Mouse (Mus musculus) erythroblast, adult 5-6 weeks (primary cell): ENCODE data around the gene Sppl3. TPM values are rescaled to one million over a fixed set of nuclear protein-coding genes. Genes with fewer than 3 reads are reported as not detected.
A peak's percentile ranks its signal among the peaks of the same experiment; 100 is the strongest.

ENCODE experiments used
- ATAC-seq: replicated peaks from 2 replicates; pipeline ENCODE4 v1.8.0; 2016; ENCODE audit warnings: moderate number of reproducible peaks, mild to moderate bottlenecking, moderate TSS enrichment, inconsistent platforms; ENCODE audit not compliant: poor library complexity, low FRiP score, severe bottlenecking
- total RNA-seq, 2 experiments: library from RNA; stranded (forward) in 1 of 2; stranded (reverse) in 1 of 2; fragments of 150-400 nt in 1 of 2; fragments of 200-764, 138-1000 nt in 1 of 2; gene quantifications; 2 replicates each; pipeline versions ENCODE4 v1.2.3 to v1.2.4; 2015 to 2017; ENCODE audit warnings: low replicate concordance in 2 of 2

The Sppl3 gene
- total RNA-seq, 2 experiments from 2014 or later: 39.0 to 57.8 TPM

DNA sequence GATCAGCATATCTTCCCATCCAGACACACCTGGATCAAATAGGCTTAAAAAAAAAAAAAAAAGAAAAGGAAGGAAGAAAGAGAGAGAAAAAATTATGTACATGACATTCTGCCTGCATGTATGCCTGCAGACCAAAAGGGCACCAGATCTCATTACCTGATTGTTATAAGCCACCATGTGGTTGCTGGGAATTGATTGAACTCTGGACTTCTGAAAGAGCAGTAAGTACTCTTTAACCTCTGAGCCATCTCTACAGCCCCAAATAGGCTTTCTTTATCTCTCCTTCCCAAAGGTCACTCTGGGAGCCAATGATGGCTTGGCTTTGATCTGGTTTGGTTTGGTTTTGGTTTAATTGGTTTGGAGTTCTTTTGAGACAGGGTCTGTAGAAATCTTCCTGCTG, 25.9 kb upstream of the Sppl3 start:
- no peak for ATAC-seq

DNA sequence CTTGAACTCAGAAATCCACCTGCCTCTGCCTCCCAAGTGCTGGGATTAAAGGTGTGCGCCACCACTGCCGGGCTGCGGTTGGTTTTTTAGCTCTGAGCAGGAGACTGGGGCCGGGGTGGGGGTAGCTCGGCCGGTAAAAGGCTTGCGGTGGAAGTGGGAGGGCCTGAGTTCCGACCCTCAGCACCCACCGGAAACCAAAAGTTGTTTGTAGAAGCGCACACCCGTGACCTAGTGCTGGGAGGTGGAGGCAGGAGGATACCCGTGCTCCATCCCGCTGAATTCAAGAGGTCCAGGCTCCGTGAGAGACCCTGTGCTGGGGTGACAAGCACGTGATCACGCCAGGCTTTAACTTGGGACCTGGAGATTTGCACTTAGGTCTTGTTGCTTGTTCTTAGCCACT, 14.5 kb upstream of the Sppl3 start:
- ATAC-seq: no peak

DNA sequence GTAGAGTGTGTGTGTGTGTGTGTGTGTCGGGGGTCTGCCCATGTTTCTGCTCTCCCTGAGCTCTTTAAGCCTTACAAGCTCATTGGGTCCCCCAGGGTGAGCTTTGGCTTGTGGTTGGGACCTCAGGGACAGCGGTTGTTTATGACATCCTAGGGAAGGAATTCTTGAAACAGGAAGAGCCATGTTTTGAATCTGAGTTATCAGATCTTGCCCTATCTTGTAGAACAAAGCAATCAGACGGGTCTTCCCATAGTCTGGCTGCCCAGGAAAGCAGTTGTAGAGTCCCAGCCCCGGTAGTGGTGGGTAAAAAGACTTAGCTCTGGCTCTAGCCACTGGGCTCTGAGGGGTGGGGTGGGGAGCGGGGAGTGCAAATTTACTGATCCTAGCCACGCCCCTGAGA, 13.6 kb upstream of the Sppl3 start:
- no peak for ATAC-seq

DNA sequence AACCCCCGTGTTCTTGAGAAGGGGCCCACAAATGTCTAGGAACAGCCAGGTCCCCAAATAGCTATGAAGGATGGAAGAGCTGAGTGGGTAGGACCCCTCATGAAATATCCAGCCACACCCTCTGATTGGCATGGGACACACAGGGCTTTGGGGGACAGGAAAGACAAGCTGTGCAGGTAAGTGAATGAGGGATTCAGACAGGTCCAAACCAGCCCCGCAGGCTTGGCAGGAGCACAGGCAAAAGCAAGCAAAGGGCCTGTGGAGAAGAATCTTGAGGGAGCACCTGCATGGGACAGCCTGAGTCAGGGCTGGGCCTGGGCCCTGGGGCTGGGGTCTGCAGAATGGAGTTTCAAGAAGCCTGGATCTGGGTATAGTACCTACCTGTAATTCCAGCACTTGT, 10.4 kb upstream of the Sppl3 start:
- no peak for ATAC-seq

DNA sequence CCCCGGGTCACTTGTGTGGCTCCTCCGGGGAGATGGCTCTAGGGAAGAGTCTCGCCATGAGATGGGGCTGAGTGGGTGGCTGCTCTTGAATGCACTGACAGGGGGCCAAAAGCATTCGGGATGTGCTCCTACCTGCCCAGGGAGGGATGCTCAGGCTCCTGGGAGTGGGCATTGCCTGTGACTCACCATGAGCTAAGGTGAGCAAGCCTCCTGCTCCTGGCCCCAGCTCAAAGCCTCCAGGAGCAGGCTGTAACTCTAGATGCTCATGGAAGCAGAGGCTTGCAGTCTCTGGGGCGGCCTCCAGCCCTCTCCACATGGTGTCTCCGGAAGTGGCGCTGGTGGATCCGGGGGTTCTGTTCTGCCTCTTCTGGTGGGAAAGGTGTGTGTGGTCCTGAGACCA, 9.5 kb upstream of the Sppl3 start:
- no peak for ATAC-seq

DNA sequence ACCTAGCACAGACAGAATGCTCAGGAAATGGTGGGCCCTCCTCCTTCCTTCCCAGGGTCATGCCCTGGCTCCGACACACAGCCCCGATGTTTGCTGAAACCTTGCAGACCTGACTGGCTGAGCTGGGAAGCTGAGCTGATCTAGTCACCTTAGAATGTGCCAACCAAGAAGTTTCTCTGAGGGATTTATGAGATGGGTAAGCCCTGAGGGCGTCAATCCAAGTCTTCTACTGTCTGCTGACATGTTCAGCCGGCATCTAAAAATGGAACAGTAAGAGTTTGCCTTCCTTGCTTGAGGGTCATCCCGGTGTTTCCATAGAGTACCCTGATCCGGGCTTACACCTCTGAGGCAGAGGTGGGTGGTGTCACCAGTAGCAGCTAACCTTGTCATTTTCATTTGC, 8.2 kb upstream of the Sppl3 start:
- no peak for ATAC-seq

DNA sequence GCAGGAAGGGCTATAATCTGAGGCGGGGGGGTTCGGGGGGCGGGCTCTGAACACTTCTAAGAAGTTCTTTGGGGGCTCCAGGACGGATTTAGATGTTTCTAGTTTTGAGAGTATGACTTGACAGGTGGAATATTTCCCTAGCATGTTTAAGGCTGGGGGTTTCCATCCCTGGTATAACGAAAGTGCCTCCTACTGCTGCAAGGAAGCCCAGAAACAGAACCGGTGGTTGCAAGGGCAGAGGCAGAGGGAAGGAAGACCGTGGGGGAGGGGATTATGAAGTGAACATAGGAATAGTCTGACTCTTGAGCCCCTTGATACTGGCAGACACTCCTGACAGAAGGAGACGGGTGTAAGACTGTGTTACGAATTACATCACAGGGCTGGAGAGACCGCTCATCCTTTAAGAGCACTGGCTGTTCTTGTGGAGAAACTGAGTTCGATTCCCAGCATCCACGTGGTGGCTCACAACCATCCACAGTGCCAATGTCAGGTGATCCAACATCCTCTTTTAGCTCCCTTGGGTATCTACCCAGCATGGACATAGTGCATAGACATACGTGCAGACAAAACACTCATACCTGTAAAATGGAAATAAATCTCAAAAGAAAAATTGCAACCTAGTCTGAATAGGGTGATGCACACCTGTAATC, 7.6 kb upstream of the Sppl3 start:
- no peak for ATAC-seq

DNA sequence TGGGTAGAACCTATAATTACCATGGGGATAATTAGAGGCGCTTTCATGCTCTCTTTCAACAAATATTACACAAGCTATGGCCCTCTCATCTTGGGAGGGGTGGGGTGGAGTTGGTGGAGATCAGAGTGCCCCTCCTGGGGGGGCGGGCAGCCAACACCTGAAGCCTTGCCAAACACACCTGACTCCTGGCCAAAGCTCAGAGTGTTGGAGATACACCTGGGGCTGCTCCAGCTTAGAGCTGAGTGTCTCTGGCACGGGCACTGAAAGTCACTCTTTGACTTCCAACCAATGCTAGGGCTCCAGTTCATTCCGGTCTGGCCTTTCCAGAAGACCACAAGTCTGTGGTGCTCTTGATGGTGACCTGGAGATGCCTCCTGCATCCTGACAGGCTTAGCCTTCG, 3.2 kb upstream of the Sppl3 start:
- ATAC-seq: no peak

DNA sequence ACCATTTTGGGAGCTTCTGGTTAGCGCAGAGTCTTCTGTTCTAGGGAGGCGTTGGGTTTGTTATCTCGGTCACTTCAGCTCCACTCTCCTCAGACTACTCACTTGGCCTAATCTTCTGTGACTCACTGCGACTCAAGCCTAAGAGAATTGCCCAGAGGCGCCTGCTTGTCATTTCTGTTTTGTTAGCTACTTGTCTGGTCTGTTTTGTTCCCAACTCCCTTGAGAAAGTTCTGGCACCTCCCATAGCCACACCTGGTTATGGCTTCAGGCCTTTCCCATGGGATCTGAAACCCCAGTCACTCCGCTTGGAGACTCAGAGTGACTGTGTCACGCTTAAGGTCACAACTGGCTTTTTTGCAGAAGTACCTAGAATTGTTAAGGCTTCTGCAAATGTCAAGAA, 2.6 kb upstream of the Sppl3 start:
- no peak for ATAC-seq

DNA sequence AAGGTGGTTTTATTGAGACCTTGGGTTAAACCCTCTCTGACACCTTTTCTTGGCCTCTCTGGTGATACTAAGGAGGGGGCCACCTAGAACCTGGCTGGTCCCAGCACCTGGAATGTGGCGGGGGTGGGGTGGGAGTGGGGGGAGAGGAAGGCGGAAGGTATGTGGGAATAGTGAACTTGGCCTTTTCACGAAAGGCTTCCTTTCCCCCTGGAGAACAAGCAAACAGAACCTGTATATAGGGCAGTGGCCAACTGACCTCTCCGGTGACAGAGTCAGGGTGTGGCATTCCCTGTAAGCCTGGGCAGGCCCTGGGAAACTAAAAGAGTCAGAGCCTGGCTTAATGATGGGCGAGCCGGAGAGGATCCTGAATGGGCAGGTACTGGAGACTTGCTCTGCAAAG, 1.8 kb upstream of the Sppl3 start:
- ATAC-seq: no peak

DNA sequence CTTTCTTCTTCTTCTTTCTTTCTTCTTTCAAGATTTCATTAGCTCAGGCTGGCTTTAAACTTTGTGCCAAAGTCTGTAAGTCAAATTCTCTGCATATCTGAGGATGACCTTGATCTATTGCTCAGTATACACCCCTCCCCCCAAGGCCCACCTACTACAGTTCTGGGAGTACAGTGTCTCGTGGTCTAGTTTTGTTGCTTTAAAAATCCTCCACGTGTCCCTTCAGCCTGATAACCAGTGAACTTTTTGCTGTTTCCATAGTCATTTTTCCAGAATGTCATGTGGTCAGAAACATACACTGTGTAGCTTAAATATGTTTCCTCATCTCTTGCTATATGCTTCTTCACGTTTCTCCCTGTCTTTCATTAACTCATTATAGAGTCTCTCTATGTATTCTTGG, 976 bp upstream of the Sppl3 start:
- ATAC-seq: no peak

DNA sequence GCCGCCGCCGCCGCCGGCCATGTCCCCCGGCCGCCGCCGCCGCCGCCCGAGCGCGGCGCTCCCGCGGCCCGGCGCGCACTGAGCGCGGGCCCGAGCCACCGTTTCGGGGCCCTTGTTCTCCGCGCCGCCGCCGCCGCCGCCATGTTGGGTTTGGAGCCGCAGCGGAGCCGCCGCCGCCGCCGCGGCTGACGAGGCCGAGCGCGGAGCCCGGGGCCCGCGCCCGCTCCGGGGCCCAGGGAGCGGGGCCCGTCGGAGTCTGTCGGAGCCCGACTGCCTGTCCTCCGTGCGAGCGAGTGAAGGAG, 231 bp downstream of the Sppl3 start:
- no peak for ATAC-seq

DNA sequence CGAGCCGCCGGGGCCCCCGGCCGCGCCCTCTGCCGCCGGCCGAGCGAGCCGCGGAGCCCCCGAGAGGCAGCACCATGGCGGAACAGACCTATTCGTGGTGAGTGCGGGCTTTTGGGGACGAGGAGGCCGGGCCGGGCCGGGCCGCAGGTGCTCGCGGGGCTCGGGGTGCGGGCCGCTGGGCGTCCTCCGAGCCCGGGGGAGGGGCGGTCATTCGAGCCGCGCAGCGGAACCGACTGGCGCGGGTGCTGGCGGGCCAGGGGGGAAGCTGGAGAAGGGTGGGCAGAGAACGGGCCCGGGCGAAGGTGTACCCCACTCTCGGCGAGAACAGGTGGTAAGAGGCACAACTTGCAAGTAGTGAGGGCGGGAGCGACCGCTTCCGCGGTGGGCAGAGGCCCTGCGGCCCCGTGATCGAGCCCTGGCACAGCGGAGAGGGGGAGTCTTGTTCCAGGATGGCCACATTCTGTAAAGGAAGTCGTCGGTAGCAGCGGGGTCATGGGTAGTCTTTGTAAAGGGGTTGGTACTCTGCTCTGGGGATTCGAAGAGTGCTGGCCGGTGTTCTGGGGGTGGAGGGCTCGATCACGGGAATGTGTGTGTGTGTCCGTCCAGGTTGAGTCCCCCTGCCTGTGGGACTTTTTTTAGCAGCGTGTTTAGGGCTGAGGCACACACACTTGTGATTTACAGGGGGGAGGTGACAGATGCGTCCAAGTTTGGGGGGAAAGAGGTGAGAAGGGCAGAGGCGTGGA, 753 bp downstream of the Sppl3 start:
- peak; percentile 50 for ATAC-seq

DNA sequence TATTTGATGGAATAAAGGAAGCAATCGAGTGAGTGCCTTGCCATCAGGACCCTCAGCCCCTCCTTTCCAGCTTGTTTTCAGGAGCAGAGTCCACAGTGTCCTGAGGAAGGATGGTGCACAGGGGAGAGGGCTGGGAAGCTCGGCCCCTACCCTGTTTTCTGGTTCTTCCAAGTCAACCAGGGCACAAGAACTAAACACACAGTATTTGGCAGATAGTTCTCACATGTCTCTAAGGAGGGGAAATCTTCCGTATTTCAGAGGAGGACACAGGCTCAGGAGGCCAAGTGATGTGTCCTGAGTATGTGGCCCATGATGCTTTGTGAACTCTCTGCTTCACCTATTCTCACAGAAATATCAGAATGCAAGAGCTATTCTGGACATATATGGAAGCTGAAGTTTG, 2.5 kb downstream of the Sppl3 start:
- ATAC-seq: no peak

DNA sequence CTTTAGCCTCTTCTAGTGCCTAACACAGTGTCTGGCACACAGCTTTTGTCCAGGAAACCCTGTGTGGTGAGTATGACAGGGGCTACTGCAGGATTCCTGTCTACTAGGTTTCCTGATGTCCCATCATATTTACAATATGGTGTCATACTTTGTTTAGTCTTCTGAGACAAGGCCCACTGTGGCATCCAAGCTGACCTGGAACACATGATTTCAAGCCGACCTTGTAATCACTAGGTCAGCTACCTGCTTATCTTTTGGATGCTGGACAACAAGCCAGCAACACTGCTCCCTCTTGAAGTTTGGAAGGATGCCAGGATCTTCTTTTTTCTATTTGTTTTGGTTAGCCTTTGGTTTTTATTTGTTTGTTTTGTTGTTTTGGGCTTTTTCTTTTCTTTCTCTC, 3.6 kb downstream of the Sppl3 start:
- no peak for ATAC-seq

DNA sequence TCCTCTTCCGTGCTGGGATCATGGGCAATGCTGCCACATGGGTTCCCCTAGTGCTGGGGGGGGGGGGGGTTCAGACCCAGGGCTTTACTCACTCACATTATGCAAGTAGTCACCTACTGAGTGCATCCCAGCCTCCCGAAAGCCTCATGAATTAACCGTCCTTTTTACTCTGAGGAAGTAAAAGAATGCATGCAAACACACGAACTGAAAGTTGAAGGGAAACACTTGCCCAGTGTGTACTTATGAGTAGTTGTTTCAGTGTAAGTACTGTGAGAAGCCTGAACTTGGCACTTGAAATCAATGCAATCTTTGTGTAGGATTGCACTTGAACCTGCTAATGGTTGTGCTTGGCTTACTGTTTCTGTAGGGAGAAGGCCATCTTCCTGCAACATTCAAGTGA, 4.2 kb downstream of the Sppl3 start:
- ATAC-seq: no peak

DNA sequence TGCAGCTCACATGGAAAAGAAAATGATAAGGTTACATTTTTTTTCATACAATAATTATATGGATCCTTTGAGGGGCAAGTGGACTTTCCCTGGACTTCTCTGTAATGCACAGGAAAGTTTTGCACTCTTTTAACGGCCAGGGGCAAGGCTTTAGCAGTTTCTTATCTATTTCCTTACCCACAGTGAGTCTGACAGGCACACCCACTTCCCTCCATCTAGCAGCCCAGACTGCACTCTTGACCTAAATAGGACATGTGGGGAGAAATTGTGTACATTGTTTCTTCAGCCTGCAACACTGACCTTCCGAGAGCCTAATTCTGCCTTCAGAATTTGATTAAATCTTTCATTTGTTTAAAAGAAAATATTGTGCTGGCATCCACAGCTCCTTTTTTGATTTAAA, 7.3 kb downstream of the Sppl3 start:
- peak; percentile 87 for ATAC-seq

DNA sequence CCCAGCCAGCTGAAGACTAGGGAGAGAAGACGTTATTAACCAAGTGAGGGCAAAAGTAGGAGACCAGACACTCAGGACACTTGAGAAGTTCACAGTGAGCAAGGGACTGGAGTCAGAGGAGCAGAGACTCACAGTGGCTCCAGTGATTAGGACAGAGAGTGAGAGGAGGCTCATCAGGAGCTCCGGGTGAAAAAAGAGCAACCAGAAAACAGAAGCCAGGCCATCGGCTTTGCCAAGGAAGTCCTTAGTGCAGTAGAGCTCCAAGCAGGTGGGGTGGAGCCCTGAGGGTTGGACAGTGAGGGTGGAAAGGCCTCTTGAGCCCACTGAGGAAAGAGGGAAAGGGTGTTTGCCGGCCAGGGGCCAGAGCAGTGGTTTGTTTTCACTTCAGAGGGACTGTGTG, 7.9 kb downstream of the Sppl3 start:
- peak; percentile 53 for ATAC-seq

DNA sequence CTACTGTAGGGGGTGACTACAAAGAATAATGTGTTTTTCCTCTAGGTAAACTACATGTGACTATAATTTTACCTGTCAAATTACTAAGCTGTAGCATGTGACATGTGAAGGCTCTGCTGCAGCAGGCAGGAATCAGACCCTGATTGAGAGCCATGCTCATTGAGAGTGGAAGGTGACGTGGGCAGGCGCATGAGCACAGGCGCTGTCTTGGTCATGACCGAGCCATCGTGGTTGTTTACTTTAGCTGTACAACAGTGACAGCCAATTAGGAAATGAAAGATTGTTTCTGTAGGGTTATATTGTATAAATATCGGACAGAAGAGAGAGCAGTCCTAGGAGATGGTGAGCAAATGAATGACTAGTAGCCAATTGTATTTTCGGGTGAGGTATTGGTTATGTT, 11.1 kb downstream of the Sppl3 start:
- ATAC-seq: no peak

DNA sequence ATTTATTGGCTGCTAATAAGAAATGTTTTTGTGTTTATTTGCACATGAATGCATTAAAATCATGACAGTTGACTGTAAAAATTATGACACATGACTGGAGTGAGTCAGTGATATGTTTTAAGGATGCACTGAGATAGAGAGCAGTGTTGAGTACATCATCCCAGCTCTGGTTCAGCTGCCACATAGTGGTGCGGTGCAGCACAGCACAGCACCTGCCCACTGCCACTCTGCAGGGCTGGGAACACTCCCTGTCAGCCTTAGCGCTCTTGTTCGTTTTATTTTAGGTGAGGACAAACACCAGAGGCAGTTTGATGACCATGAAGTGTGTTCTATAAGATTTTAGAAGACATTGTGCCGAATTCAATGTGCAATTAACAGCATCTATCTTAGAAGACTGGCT, 15.2 kb downstream of the Sppl3 start:
- no peak for ATAC-seq

DNA sequence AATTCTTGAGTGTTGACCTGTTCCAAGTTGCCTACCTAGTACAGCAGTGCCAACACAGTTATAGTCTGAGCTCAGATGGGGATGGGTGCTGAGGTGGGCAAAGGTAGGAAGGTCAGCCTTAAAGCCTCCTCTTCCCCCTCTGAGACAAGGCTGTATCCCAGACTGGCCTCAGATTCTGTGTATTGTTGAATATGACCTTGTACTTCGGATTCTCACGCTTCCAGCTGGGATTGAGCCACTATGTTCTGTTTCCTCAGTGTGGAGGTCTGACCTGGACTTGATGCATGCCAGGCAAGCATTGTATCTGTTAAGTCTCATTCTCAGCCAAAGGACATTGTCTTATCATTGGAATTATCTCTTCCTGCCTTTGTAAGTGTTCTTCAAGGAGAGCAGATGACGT, 16.2 kb downstream of the Sppl3 start:
- ATAC-seq: no peak

DNA sequence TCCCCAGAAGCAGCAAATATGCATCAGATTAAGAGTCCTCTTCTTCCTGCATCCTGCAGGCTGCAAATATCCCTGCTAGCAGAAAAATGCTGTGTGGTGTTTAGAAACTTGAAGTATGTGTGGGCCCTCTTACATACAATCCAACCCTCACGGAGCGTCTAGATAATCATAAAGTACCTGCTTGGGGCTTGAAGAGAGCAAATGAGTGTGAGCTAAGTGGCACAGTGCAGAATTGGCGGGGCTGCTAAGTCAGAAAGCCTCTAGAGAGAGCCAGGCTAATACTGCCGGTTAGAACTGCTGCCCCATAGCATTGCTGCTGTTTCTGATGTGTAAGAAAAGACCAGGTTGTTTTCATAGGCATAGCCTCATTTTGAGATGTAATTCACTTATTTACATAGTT, 18.0 kb downstream of the Sppl3 start:
- ATAC-seq: no peak
